Mouse (Mus musculus) intestine, postnatal 0 days (tissue): ENCODE measurements at regions not wholly inside any gene's neighbourhood (a gene's known extent, or its start where the extent isn't known, plus 50 kb on each side); places are given as distances from the start of the nearest gene placed in this dataset.

ENCODE experiments used
- ATAC-seq: fragments of 200-750 bp; cut with Nextera tagmentation; 2 replicates; pipeline ENCODE4 v1.8.0; 2017; ENCODE audit warnings: mild to moderate bottlenecking, moderate TSS enrichment, moderate library complexity
- H3K27ac ChIP-seq: fragments of 300-500 bp; sonication (generic); 2 replicates; pipeline ENCODE4 v1.5.1; 2014; ENCODE audit warnings: mild to moderate bottlenecking, low read depth, low read length, moderate library complexity
- H3K27me3 ChIP-seq: fragments of 300-500 bp; sonication (generic); replicated peaks from 2 replicates; pipeline ENCODE4 v1.6.1; 2014; ENCODE audit warnings: low read length, mixed read lengths; ENCODE audit not compliant: control insufficient read depth, insufficient read depth
- H3K36me3 ChIP-seq: fragments of 300-500 bp; sonication (generic); 2 replicates; pipeline ENCODE4 v1.6.1; 2014; ENCODE audit warnings: mild to moderate bottlenecking, moderate library complexity; ENCODE audit not compliant: control insufficient read depth, insufficient read depth
- H3K4me1 ChIP-seq: fragments of 300-500 bp; sonication (generic); replicated peaks from 2 replicates; pipeline ENCODE4 v1.6.1; 2014; ENCODE audit warnings: antibody characterized with exemption, low read length, mixed read lengths; ENCODE audit not compliant: control insufficient read depth, insufficient read depth
- H3K4me2 ChIP-seq: fragments of 300-500 bp; sonication (generic); replicated peaks from 2 replicates; pipeline ENCODE4 v1.6.1; 2014; ENCODE audit warnings: low read depth, mild to moderate bottlenecking, moderate library complexity
- H3K4me3 ChIP-seq: fragments of 300-500 bp; sonication (generic); 2 replicates; pipeline ENCODE4 v1.5.1; 2014; ENCODE audit warnings: low read depth, low read length
- H3K9ac ChIP-seq: fragments of 300-500 bp; sonication (generic); 2 replicates; pipeline ENCODE4 v1.6.1; 2014; ENCODE audit warnings: mild to moderate bottlenecking, low read depth, low read length
- H3K9me3 ChIP-seq: fragments of 300-500 bp; sonication (generic); 2 replicates; pipeline ENCODE4 v1.6.1; 2016; ENCODE audit warnings: mixed run types; ENCODE audit not compliant: control insufficient read depth
- CTCF ChIP-seq: sonication (generic); IDR thresholded peaks from 2 replicates; pipeline ENCODE4 v1.5.1; 2016; ENCODE audit warnings: low read depth, mild to moderate bottlenecking, control low read depth, antibody characterized with exemption, moderate library complexity
- WGBS: fragments of 180-500 bp; shearing (Covaris S2); extraction: QIAGEN DNeasy Blood & Tissue Kit; methylation state at CpG from one replicate; pipeline ENCODE4 v1.1.7; 2014; 5-methylcytosine and 5-hydroxymethylcytosine counted together

GRCm38 (mm10) chr8:34571736-34572135 is 460.2 kb upstream of the Gm10131 start:
- Histone ChIP-seq H3K4me2 (no peak overlapping the region), H3K9ac (no peak overlapping the region), H3K36me3 (no peaks in the 10 kb centered on the region), H3K4me3 (no peak overlapping the region), H3K27me3 (no peaks in the 10 kb centered on the region), H3K27ac (no peak overlapping the region), H3K4me1 (no peaks in the 10 kb centered on the region), H3K9me3 (no peaks in the 10 kb centered on the region)
- 97% methylated on average over 1 of the region's 1 CpGs for WGBS
- TF ChIP-seq CTCF, result no peak
- ATAC-seq, result no peak

GRCm38 (mm10) chr8:34562278-34562677 is 450.7 kb upstream of the Gm10131 start:
- 37% methylated on average over 8 of the region's 8 CpGs for WGBS
- no peaks in the 10 kb centered on the region for H3K4me1 ChIP-seq
- no peak overlapping the region for H3K4me2 ChIP-seq
- no peaks in the 10 kb centered on the region for H3K36me3 ChIP-seq
- no peak for ATAC-seq
- H3K9me3 ChIP-seq, result no peaks in the 10 kb centered on the region
- no peak overlapping the region for H3K9ac ChIP-seq
- H3K4me3 ChIP-seq, result no peak overlapping the region
- TF ChIP-seq CTCF, result no peak
- no peak overlapping the region for H3K27ac ChIP-seq
- no peaks in the 10 kb centered on the region for H3K27me3 ChIP-seq

- TF ChIP-seq CTCF, result no peak
- Histone ChIP-seq H3K9ac (no peak overlapping the region), H3K27ac (no peak overlapping the region), H3K4me2 (no peak overlapping the region), H3K9me3 (no peaks in the 10 kb centered on the region), H3K4me1 (no peaks in the 10 kb centered on the region), H3K27me3 (no peaks in the 10 kb centered on the region), H3K4me3 (no peak overlapping the region), H3K36me3 (no peaks in the 10 kb centered on the region)
- 70% methylated on average over 5 of the region's 5 CpGs for WGBS
- ATAC-seq, result no peak
Measured at GRCm38 (mm10) chr8:34549786-34550185, 438.2 kb upstream of the Gm10131 start.

- no peaks in the 10 kb centered on the region for H3K27me3 ChIP-seq
- H3K4me2 ChIP-seq, result peak overlapping the region; percentile 17; the same call in 1 of the 2 replicates
- 30% methylated on average over 11 of the region's 11 CpGs for WGBS
- no peaks in the 10 kb centered on the region for H3K9me3 ChIP-seq
- no peaks in the 10 kb centered on the region for H3K4me1 ChIP-seq
- no peak overlapping the region for H3K4me3 ChIP-seq
- TF ChIP-seq CTCF, result no peak
- H3K9ac ChIP-seq, result no peak overlapping the region
- no peaks in the 10 kb centered on the region for H3K36me3 ChIP-seq
- ATAC-seq, result no peak
- no peak overlapping the region for H3K27ac ChIP-seq
Measured at GRCm38 (mm10) chr8:34546815-34547214, 435.3 kb upstream of the Gm10131 start.

- Histone ChIP-seq H3K27ac (no peak overlapping the region), H3K4me3 (no peak overlapping the region), H3K9ac (no peak overlapping the region), H3K4me1 (no peaks in the 10 kb centered on the region), H3K9me3 (no peaks in the 10 kb centered on the region), H3K36me3 (no peaks in the 10 kb centered on the region), H3K27me3 (no peaks in the 10 kb centered on the region), H3K4me2 (no peak overlapping the region)
- 80% methylated on average over 3 of the region's 3 CpGs for WGBS
- no peak for ATAC-seq
- no peak for TF ChIP-seq CTCF
Measured at GRCm38 (mm10) chr8:34542361-34543038, 431.0 kb upstream of the Gm10131 start.

GRCm38 (mm10) chr8:34539232-34539631 is 427.7 kb upstream of the Gm10131 start:
- 51% methylated on average over 4 of the region's 4 CpGs for WGBS
- no peak for TF ChIP-seq CTCF

GRCm38 (mm10) chr8:34535434-34535833 is 423.9 kb upstream of the Gm10131 start:
- Histone ChIP-seq H3K9me3 (no peaks in the 10 kb centered on the region), H3K4me3 (no peak overlapping the region), H3K9ac (no peak overlapping the region), H3K36me3 (no peaks in the 10 kb centered on the region), H3K27me3 (no peaks in the 10 kb centered on the region), H3K27ac (no peak overlapping the region), H3K4me2 (no peak overlapping the region), H3K4me1 (no peaks in the 10 kb centered on the region; the same call in 1 of the 2 replicates)
- TF ChIP-seq CTCF, result no peak
- ATAC-seq, result no peak
- 74% methylated on average over 3 of the region's 3 CpGs for WGBS

More at GRCm38 (mm10) chr8:34539232-34539631, 427.7 kb upstream of the Gm10131 start:
- Histone ChIP-seq H3K27ac (no peak overlapping the region), H3K4me2 (no peak overlapping the region), H3K4me1 (no peaks in the 10 kb centered on the region), H3K4me3 (no peak overlapping the region), H3K27me3 (no peaks in the 10 kb centered on the region), H3K9ac (no peak overlapping the region), H3K9me3 (no peaks in the 10 kb centered on the region), H3K36me3 (no peaks in the 10 kb centered on the region)
- no peak for ATAC-seq
